Mouse (Mus musculus) MEL (cell line): ENCODE measurements around the gene Cenpj. TPM values are rescaled to one million over a fixed set of nuclear protein-coding genes. Genes with fewer than 3 reads are reported as not detected.
A peak's percentile ranks its signal among the peaks of the same experiment; 100 is the strongest.

Source experiments
- DNase-seq: peaks from one replicate; pipeline ENCODE4 v3.0.0; 2011; ENCODE audit warnings: low read depth, low spot score
- H3K27ac ChIP-seq: 2 replicates; pipeline ENCODE4 v1.5.1; 2012; ENCODE audit warnings: low read depth, mild to moderate bottlenecking, control low read depth, low read length, moderate library complexity; ENCODE audit not compliant: control insufficient read depth
- H3K27me3 ChIP-seq, 2 experiments: fragments of 150-350 bp in 1 of 2; sonication (generic) in 1 of 2; 2 replicates each; pipeline ENCODE4 v1.6.1; 2012; ENCODE audit warnings: low read length in 2 of 2, mild to moderate bottlenecking in 2 of 2, improper control_type of control experiment in 1 of 2, moderate library complexity in 1 of 2; ENCODE audit not compliant: insufficient read depth in 2 of 2, control insufficient read depth in 1 of 2
- H3K36me3 ChIP-seq, 2 experiments: 2 replicates each; pipeline ENCODE4 v1.6.1; 2012 to 2014; ENCODE audit warnings: low read length in 2 of 2, improper control_type of control experiment in 1 of 2, inconsistent platforms in 1 of 2, mild to moderate bottlenecking in 1 of 2; ENCODE audit not compliant: insufficient read depth in 2 of 2, control insufficient read depth in 1 of 2
- H3K4me1 ChIP-seq, 2 experiments: fragments of 150-350 bp in 1 of 2; sonication (generic) in 1 of 2; 2 replicates each; pipeline ENCODE4 v1.6.1; 2012; ENCODE audit warnings: low read length in 2 of 2, improper control_type of control experiment in 1 of 2, mild to moderate bottlenecking in 1 of 2; ENCODE audit not compliant: insufficient read depth in 2 of 2, control insufficient read depth in 1 of 2
- H3K4me3 ChIP-seq, 2 experiments: fragments of 150-350 bp in 1 of 2; sonication (generic) in 1 of 2; 2 replicates each; pipeline ENCODE4 v1.5.1; 2012; ENCODE audit warnings: low read depth in 2 of 2, low read length in 2 of 2, mild to moderate bottlenecking in 2 of 2, moderate library complexity in 2 of 2, control low read depth in 1 of 2, improper control_type of control experiment in 1 of 2; ENCODE audit not compliant: control insufficient read depth in 1 of 2, insufficient read depth in 1 of 2
- H3K79me2 ChIP-seq: 2 replicates; pipeline ENCODE4 v1.6.1; 2012; ENCODE audit warnings: mild to moderate bottlenecking, low read length, moderate library complexity; ENCODE audit not compliant: control insufficient read depth, poor library complexity, insufficient read depth
- H3K9ac ChIP-seq: 2 replicates; pipeline ENCODE4 v1.6.1; 2012; ENCODE audit warnings: low read depth, mild to moderate bottlenecking, control low read depth, low read length, moderate library complexity; ENCODE audit not compliant: control insufficient read depth, poor library complexity, severe bottlenecking
- H3K9me3 ChIP-seq: fragments of 150-350 bp; sonication (generic); replicated peaks from 2 replicates; pipeline ENCODE4 v1.6.1; 2012; ENCODE audit warnings: mild to moderate bottlenecking, low read length, improper control_type of control experiment, moderate library complexity; ENCODE audit not compliant: insufficient read depth
- BHLHE40 ChIP-seq: IDR thresholded peaks from 2 replicates; pipeline ENCODE4 v1.6.1; 2012; ENCODE audit warnings: low read depth, mild to moderate bottlenecking, inconsistent platforms, low read length, improper control_type of control experiment, borderline replicate concordance
- CHD1 ChIP-seq: IDR thresholded peaks from 2 replicates; pipeline ENCODE4 v1.6.1; 2012; ENCODE audit warnings: low read depth, mild to moderate bottlenecking, inconsistent platforms, low read length, improper control_type of control experiment
- CHD2 ChIP-seq: IDR thresholded peaks from 2 replicates; pipeline ENCODE4 v1.6.1; 2011; ENCODE audit warnings: low read length, improper control_type of control experiment
- CTCF ChIP-seq, 3 experiments: IDR thresholded peaks in 2 of 3; conservative IDR thresholded peaks in 1 of 3; 2 replicates each; pipeline ENCODE4 v1.5.1; 2011 to 2012; ENCODE audit warnings: low read length in 3 of 3, low read depth in 2 of 3, mild to moderate bottlenecking in 2 of 3, improper control_type of control experiment in 1 of 3, inconsistent platforms in 1 of 3, mixed read lengths in 1 of 3, moderate library complexity in 1 of 3; ENCODE audit not compliant: control insufficient read depth in 1 of 3, insufficient read depth in 1 of 3, poor library complexity in 1 of 3, severe bottlenecking in 1 of 3
- E2F4 ChIP-seq: IDR thresholded peaks from 2 replicates; pipeline ENCODE4 v1.6.1; 2011; ENCODE audit warnings: low read depth, low read length, improper control_type of control experiment, borderline replicate concordance
- ELF1 ChIP-seq: IDR thresholded peaks from 2 replicates; pipeline ENCODE4 v1.6.1; 2014; ENCODE audit warnings: low read depth, mild to moderate bottlenecking, inconsistent platforms, low read length, improper control_type of control experiment, moderate library complexity
- EP300 ChIP-seq, 2 experiments: IDR thresholded peaks; 2 replicates each; pipeline ENCODE4 v1.6.1; 2011; ENCODE audit warnings: improper control_type of control experiment in 2 of 2, low read length in 2 of 2, low read depth in 1 of 2, mild to moderate bottlenecking in 1 of 2
- GABPA ChIP-seq: IDR thresholded peaks from 2 replicates; pipeline ENCODE4 v1.6.1; 2012; ENCODE audit warnings: low read depth, mild to moderate bottlenecking, inconsistent platforms, low read length, improper control_type of control experiment, moderate library complexity
- GATA1 ChIP-seq: IDR thresholded peaks from 2 replicates; pipeline ENCODE4 v1.6.1; 2011; ENCODE audit warnings: low read depth, low read length, improper control_type of control experiment
- JUND ChIP-seq: IDR thresholded peaks from 2 replicates; pipeline ENCODE4 v1.6.1; 2011; ENCODE audit warnings: low read depth, mild to moderate bottlenecking, improper control_type of control experiment, low read length
- KAT2A ChIP-seq: conservative IDR thresholded peaks from 2 replicates; pipeline ENCODE4 v1.6.1; 2012; ENCODE audit warnings: low read depth, low read length, improper control_type of control experiment, inconsistent platforms
- MAFK ChIP-seq: IDR thresholded peaks from 2 replicates; pipeline ENCODE4 v1.6.1; 2011; ENCODE audit warnings: low read depth, mild to moderate bottlenecking, low read length, improper control_type of control experiment, borderline replicate concordance
- MAX ChIP-seq: IDR thresholded peaks from 2 replicates; pipeline ENCODE4 v1.6.1; 2011; ENCODE audit warnings: low read length, improper control_type of control experiment
- MAZ ChIP-seq: IDR thresholded peaks from 2 replicates; pipeline ENCODE4 v1.6.1; 2012; ENCODE audit warnings: low read depth, mild to moderate bottlenecking, inconsistent platforms, low read length, improper control_type of control experiment
- MEF2A ChIP-seq: IDR thresholded peaks from 2 replicates; pipeline ENCODE4 v1.6.1; 2014; ENCODE audit warnings: low read depth, mild to moderate bottlenecking, inconsistent platforms, low read length, improper control_type of control experiment; ENCODE audit not compliant: poor library complexity, insufficient replicate concordance, severe bottlenecking; ENCODE audit errors: extremely low read depth
- MXI1 ChIP-seq: IDR thresholded peaks from 2 replicates; pipeline ENCODE4 v1.6.1; 2011; ENCODE audit warnings: mild to moderate bottlenecking, low read depth, low read length, improper control_type of control experiment
- MYB ChIP-seq: IDR thresholded peaks from 2 replicates; pipeline ENCODE4 v1.6.1; 2011; ENCODE audit warnings: mild to moderate bottlenecking, low read depth, low read length, improper control_type of control experiment
- MYC ChIP-seq: IDR thresholded peaks from 2 replicates; pipeline ENCODE4 v1.6.1; 2011; ENCODE audit warnings: low read depth, mild to moderate bottlenecking, low read length, improper control_type of control experiment, moderate library complexity
- NELFE ChIP-seq: IDR thresholded peaks from 2 replicates; pipeline ENCODE4 v1.6.1; 2011; ENCODE audit warnings: low read depth, low read length, improper control_type of control experiment
- NRF1 ChIP-seq: IDR thresholded peaks from 2 replicates; pipeline ENCODE4 v1.6.1; 2014; ENCODE audit warnings: low read depth, mild to moderate bottlenecking, inconsistent platforms, low read length, improper control_type of control experiment, moderate library complexity; ENCODE audit not compliant: poor library complexity, insufficient read depth, severe bottlenecking
- POLR2A ChIP-seq, 2 experiments: IDR thresholded peaks; 2 replicates each; pipeline ENCODE4 v1.6.1; 2011 to 2012; ENCODE audit warnings: low read length in 2 of 2, mild to moderate bottlenecking in 2 of 2, control low read depth in 1 of 2, improper control_type of control experiment in 1 of 2, low read depth in 1 of 2, moderate library complexity in 1 of 2; ENCODE audit not compliant: control insufficient read depth in 1 of 2, insufficient read depth in 1 of 2, poor library complexity in 1 of 2
- POLR2AphosphoS5 ChIP-seq: IDR thresholded peaks from 2 replicates; pipeline ENCODE4 v1.6.1; 2012; ENCODE audit warnings: low read depth, borderline replicate concordance, mild to moderate bottlenecking, inconsistent platforms, low read length, moderate library complexity, mixed read lengths
- SIN3A ChIP-seq: IDR thresholded peaks from 2 replicates; pipeline ENCODE4 v1.6.1; 2012; ENCODE audit warnings: low read length, improper control_type of control experiment, inconsistent platforms
- TAL1 ChIP-seq: IDR thresholded peaks from 2 replicates; pipeline ENCODE4 v1.6.1; 2012; ENCODE audit warnings: mild to moderate bottlenecking, inconsistent platforms, low read length, moderate library complexity, mixed read lengths
- TCF12 ChIP-seq: IDR thresholded peaks from 2 replicates; pipeline ENCODE4 v1.6.1; 2014; ENCODE audit warnings: low read depth, mild to moderate bottlenecking, inconsistent platforms, low read length, improper control_type of control experiment, moderate library complexity
- USF1 ChIP-seq: IDR thresholded peaks from 2 replicates; pipeline ENCODE4 v1.6.1; 2014; ENCODE audit warnings: low read depth, mild to moderate bottlenecking, inconsistent platforms, low read length, improper control_type of control experiment, moderate library complexity
- USF2 ChIP-seq, 2 experiments: IDR thresholded peaks; 2 replicates each; pipeline ENCODE4 v1.6.1; 2011 to 2012; ENCODE audit warnings: improper control_type of control experiment in 2 of 2, low read length in 2 of 2, borderline replicate concordance in 1 of 2, inconsistent platforms in 1 of 2, low read depth in 1 of 2, mild to moderate bottlenecking in 1 of 2; ENCODE audit not compliant: insufficient read depth in 1 of 2
- ZC3H11A ChIP-seq: IDR thresholded peaks from 2 replicates; pipeline ENCODE4 v1.6.1; 2012; ENCODE audit warnings: low read depth, mild to moderate bottlenecking, inconsistent platforms, low read length, improper control_type of control experiment
- ZMIZ1 ChIP-seq: IDR thresholded peaks from 2 replicates; pipeline ENCODE4 v1.6.1; 2012; ENCODE audit warnings: low read depth, mild to moderate bottlenecking, inconsistent platforms, low read length, improper control_type of control experiment, moderate library complexity
- polyA plus RNA-seq, 2 experiments: library from polyadenylated mRNA; stranded (reverse) in 1 of 2; unstranded in 1 of 2; fragments of >175 nt in 1 of 2; fragments of >200 nt in 1 of 2; gene quantifications; 2 replicates each; pipeline versions ENCODE4 v1.2.1 to v1.2.4; 2012; ENCODE audit warnings: low replicate concordance in 2 of 2, low read depth in 1 of 2; ENCODE audit not compliant: insufficient read length in 2 of 2, insufficient read depth in 1 of 2, missing spikeins in 1 of 2
- total RNA-seq: library from RNA; depleted of rRNA; stranded (reverse); fragments of 300-350 nt; gene quantifications from 2 replicates; pipeline ENCODE4 v1.2.3, GENCODE M21; 2012

Gene Cenpj
- total and polyA plus RNA-seq, 3 experiments = 3.2 to 7.5 TPM; not detected in 1

DNA sequence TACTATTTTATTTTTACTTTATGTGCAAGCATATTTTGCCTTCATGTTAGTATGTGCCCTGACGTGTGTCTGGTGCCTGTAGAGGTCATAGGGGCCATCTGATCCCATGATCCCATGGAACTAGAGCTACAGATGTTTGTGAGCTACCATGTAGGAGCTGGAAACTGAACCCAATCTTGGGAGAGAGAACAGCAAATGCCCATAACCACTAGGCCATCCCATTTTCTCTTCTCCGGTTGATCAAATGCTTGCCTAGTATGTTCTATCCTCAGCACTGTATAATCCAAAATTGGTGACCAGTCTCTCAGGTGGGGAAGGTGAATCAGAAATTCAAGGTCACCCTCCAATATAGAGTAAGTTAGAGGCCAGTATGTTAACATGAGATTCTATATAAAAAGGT is 2.7 kb downstream of the Cenpj start:
- Histone ChIP-seq H3K79me2 (peaks cover 6% of the 10 kb centered on the region), H3K9me3 (no peaks in the 10 kb centered on the region), H3K36me3 (peaks cover 0 to 18% of the 10 kb centered on the region in 2 experiments; a peak in 2 of 4 replicates), H3K27ac (no peak overlapping the region), H3K9ac (no peak overlapping the region), H3K4me1 (peaks cover 2 to 11% of the 10 kb centered on the region in 2 experiments; a peak in 2 of 4 replicates), H3K27me3 (no peaks in the 10 kb centered on the region), H3K4me3 (0 out of 4 replicates have a peak overlapping the region, but pooled peaks of 1 of the 2 experiments have one; percentile 50)
- no peak for TF ChIP-seq TAL1
- no peak for TF ChIP-seq GATA1
- no peak for TF ChIP-seq MAX
- TF ChIP-seq GABPA = no peak
- DNase-seq = no peak

DNA sequence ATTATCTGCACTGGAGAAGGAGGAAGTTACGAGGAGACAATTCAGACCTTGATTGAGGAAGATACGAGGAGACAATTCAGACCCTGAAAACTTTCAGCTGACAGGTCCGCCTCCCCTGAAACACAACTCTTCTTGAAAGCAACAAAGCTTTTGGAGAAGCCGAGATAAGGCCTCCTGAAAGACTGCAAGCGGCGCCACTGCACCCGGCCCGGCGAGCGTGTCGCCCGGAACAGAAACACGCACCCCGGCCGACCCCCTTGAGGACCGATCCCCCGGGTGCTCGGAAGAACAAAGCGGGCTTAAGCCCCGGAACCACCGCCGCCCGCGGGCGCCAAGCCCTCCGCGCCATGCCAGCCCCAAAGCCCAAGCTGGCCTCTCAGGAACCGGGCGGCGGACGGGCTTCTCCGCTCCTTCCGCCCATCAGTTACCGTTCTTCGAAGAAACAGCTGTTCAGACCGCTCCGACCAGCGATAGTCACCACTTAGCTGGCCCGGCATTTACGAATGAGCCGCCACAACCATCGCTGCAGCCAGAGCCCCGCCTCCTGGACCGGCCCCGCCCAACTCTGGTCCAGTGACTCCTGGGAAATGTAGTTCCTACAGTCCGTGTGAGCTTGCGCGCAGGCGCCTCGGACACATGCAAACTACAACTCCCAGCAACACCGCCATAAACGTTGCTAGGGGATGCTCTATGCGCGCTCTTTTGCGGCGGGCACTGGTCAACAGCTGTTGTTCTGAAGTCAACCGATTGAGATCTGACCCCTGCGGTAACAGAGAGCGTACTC is 3.7 kb downstream of the Cenpj start:
- H3K9me3 ChIP-seq = no peaks in the 10 kb centered on the region
- peak; percentile 97 for DNase-seq
- H3K27ac ChIP-seq = peak overlapping the region; percentile 81
- H3K27me3 ChIP-seq = no peaks in the 10 kb centered on the region
- H3K79me2 ChIP-seq = peaks cover 6% of the 10 kb centered on the region
- H3K4me3 ChIP-seq = peak overlapping the region; percentile 72 to 93
- peaks cover 0 to 21% of the 10 kb centered on the region in 2 experiments; a peak in 2 of 4 replicates for H3K36me3 ChIP-seq
- H3K4me1 ChIP-seq = peaks cover 4 to 15% of the 10 kb centered on the region in 2 experiments; a peak in 2 of 4 replicates
- H3K9ac ChIP-seq = peak overlapping the region; percentile 83
- TF ChIP-seq ZMIZ1 (no peak), MEF2A (no peak), GATA1 (peak; percentile 42; the same call in 1 of the 2 replicates), MAFK (no peak), CHD1 (no peak), MAZ (peak; percentile 55; the same call in 1 of the 2 replicates), E2F4 (peak; percentile 92), MYC (no peak), CTCF (IDR thresholded peaks at IDR 0.05 in 2 of 3, conservative IDR thresholded peaks at IDR 0.05 in 1 of 3; ENCODE audit: control insufficient read depth in 1 of 3, insufficient read depth in 1 of 3, low read depth in 2 of 3, low read length in 3 of 3, poor library complexity in 1 of 3, severe bottlenecking in 1 of 3) (no peak), GABPA (no peak), BHLHE40 (no peak), NELFE (peak; percentile 65), EP300 (IDR thresholded peaks at IDR 0.05; ENCODE audit: low read depth in 1 of 2, low read length in 2 of 2) (no peak), CHD2 (no peak), KAT2A (peak; percentile 92), MYB (0 out of 2 replicates have a peak, but pooled peaks have one; percentile 27), SIN3A (peak; percentile 97), TAL1 (no peak), POLR2A (IDR thresholded peaks at IDR 0.05; ENCODE audit: control insufficient read depth in 1 of 2, insufficient read depth in 1 of 2, low read depth in 1 of 2, low read length in 2 of 2, poor library complexity in 1 of 2) (peak; percentile 68 to 69; a peak in 2 of 4 replicates), MXI1 (peak; percentile 62), USF1 (peak; percentile 43; the same call in 1 of the 2 replicates), NRF1 (peak; percentile 88), JUND (no peak), ZC3H11A (no peak), ELF1 (no peak), USF2 (IDR thresholded peaks at IDR 0.05; ENCODE audit: borderline replicate concordance in 1 of 2, insufficient read depth in 1 of 2, low read depth in 1 of 2, low read length in 2 of 2) (no peak), POLR2AphosphoS5 (no peak), TCF12 (peak; percentile 48; the same call in 1 of the 2 replicates)
